Mouse (Mus musculus) gastrocnemius, postnatal 36 days (tissue): Measurements from ENCODE around the gene Prps2. TPM values are rescaled to one million over a fixed set of nuclear protein-coding genes. Genes with fewer than 3 reads are reported as not detected.
"Not testable (repeated sequence)": the region's sequence is repeated elsewhere in the genome, so short reads cannot be mapped to it uniquely, and the experiment has no call there.

Experiments used
- DNase-seq, 2 experiments: peaks; one replicate each; pipeline ENCODE4 v3.0.0; 2022
- intact Hi-C: fragments of 180-260 bp; cut with DNase I; formaldehyde crosslinking; loops from one replicate; pipeline ENCODE4 v1.15.1; 2025
- long read RNA-seq, 2 experiments: library from polyadenylated mRNA; stranded (forward); transcript quantifications; one replicate each; pipeline ENCODE4 v2.0.0; 2021
- total RNA-seq, 2 experiments: library from RNA; stranded (reverse); gene quantifications; 2 replicates each; pipeline ENCODE4 v1.2.3; 2021

Prps2 gene
- total RNA-seq, result 1 to 10 TPM; 1.6 to 2.4 TPM
- long read RNA-seq, experiment 1, result 0 reads
- long read RNA-seq, experiment 2, partial matches to known transcripts, result 1 of 3 reads
- long read RNA-seq, experiment 2, other reads (novel, unspliced or antisense), result 0 of 3 reads

GRCm38 (mm10) chrX:167382047-167382853 is at the start of gene Prps2:
Gene Prps2, minus strand, starts transcription at chrX:167382749.
- intact Hi-C loops, result no loop called here
- peak; percentile 4 to 13 for DNase-seq

GRCm38 (mm10) chrX:167417654-167418053 is 35.1 kb upstream of the Prps2 start:
- DNase-seq, result no peak
- intact Hi-C loops, result no loop called here

GRCm38 (mm10) chrX:167394940-167395339 is 12.4 kb upstream of the Prps2 start:
- intact Hi-C loops, result no loop called here
- no peak for DNase-seq

- intact Hi-C loops, result no loop called here
- DNase-seq, result no peak
These were observed 4.1 kb upstream of the Prps2 start for GRCm38 (mm10) chrX:167386647-167387046.

- no peak for DNase-seq
- intact Hi-C loops, result no loop called here
These were observed 271 bp upstream of the Prps2 start for GRCm38 (mm10) chrX:167382854-167383186.

GRCm38 (mm10) chrX:167381583-167382046 is 934 bp downstream of the Prps2 start:
- DNase-seq, result no peak
- intact Hi-C loops, result no loop called here

GRCm38 (mm10) chrX:167380073-167380472 is 2.5 kb downstream of the Prps2 start:
- intact Hi-C loops, result no loop called here
- DNase-seq, result no peak

- DNase-seq, intact Hi-C loops: not testable (repeated sequence)
These were observed 21.3 kb downstream of the Prps2 start for GRCm38 (mm10) chrX:167361231-167361630.

- no peak for DNase-seq
- intact Hi-C loops, result no loop called here
These were observed 22.8 kb downstream of the Prps2 start for GRCm38 (mm10) chrX:167359704-167360103.

GRCm38 (mm10) chrX:167357415-167357814 is 25.1 kb downstream of the Prps2 start:
- no peak for DNase-seq
- intact Hi-C loops, result no loop called here

GRCm38 (mm10) chrX:167355965-167356364 is 26.6 kb downstream of the Prps2 start:
- intact Hi-C loops, result no loop called here
- DNase-seq, result no peak

GRCm38 (mm10) chrX:167353617-167354016 is 28.9 kb downstream of the Prps2 start:
- no peak for DNase-seq
- intact Hi-C loops, result no loop called here

- intact Hi-C loops, result no loop called here
- DNase-seq, result no peak
These were observed 36.1 kb downstream of the Prps2 start for GRCm38 (mm10) chrX:167346440-167346839.

GRCm38 (mm10) chrX:167344356-167344755 is 38.2 kb downstream of the Prps2 start:
- intact Hi-C loops, result no loop called here
- DNase-seq, result no peak

- intact Hi-C loops, result no loop called here
- DNase-seq, result no peak
These were observed 40.7 kb downstream of the Prps2 start for GRCm38 (mm10) chrX:167341811-167342210.

GRCm38 (mm10) chrX:167340190-167340589 is 42.4 kb downstream of the Prps2 start:
- DNase-seq, result no peak
- intact Hi-C loops, result no loop called here

- no peak for DNase-seq
- intact Hi-C loops, result no loop called here
These were observed 44.6 kb downstream of the Prps2 start for GRCm38 (mm10) chrX:167337990-167338389.

GRCm38 (mm10) chrX:167334571-167334970 is 48.0 kb downstream of the Prps2 start:
- intact Hi-C loops, result no loop called here
- DNase-seq, result no peak

- DNase-seq, result no peak
- intact Hi-C loops, result no loop called here
These were observed 49.9 kb downstream of the Prps2 start for GRCm38 (mm10) chrX:167332607-167333006.

GRCm38 (mm10) chrX:167330993-167331392 is 51.6 kb downstream of the Prps2 start:
- intact Hi-C loops, result no loop called here
- no peak for DNase-seq

- intact Hi-C loops, result no loop called here
- DNase-seq, result no peak
These were observed 52.1 kb downstream of the Prps2 start, which contains the start of gene Tlr7 for GRCm38 (mm10) chrX:167330399-167330798. Gene Tlr7, minus strand, starts transcription at chrX:167330558.

GRCm38 (mm10) chrX:167329620-167330019 is 52.9 kb downstream of the Prps2 start:
- no peak for DNase-seq
- intact Hi-C loops, result no loop called here
